Mouse (Mus musculus) forebrain, embryonic 13.5 days (tissue): ENCODE data around the gene Ttc27. TPM values are rescaled to one million over a fixed set of nuclear protein-coding genes. Genes with fewer than 3 reads are reported as not detected.

Source experiments
- ATAC-seq: fragments of 200-750 bp; cut with Nextera tagmentation; 2 replicates; pipeline ENCODE4 v1.8.0; 2017
- H3K27ac ChIP-seq: fragments of 300-500 bp; sonication (generic); 2 replicates; pipeline ENCODE4 v1.5.1; 2015; ENCODE audit warnings: inconsistent platforms, mild to moderate bottlenecking, moderate library complexity
- H3K27me3 ChIP-seq: fragments of 300-500 bp; sonication (generic); 2 replicates; pipeline ENCODE4 v1.6.1; 2015; ENCODE audit warnings: mild to moderate bottlenecking, inconsistent platforms
- H3K36me3 ChIP-seq: fragments of 300-500 bp; sonication (generic); 2 replicates; pipeline ENCODE4 v1.6.1; 2015; ENCODE audit warnings: mild to moderate bottlenecking, inconsistent platforms; ENCODE audit not compliant: poor library complexity, severe bottlenecking
- H3K4me1 ChIP-seq: fragments of 300-500 bp; sonication (generic); 2 replicates; pipeline ENCODE4 v1.6.1; 2015; ENCODE audit warnings: inconsistent platforms
- H3K4me2 ChIP-seq: fragments of 300-500 bp; sonication (generic); 2 replicates; pipeline ENCODE4 v1.6.1; 2015; ENCODE audit warnings: inconsistent platforms, mild to moderate bottlenecking, moderate library complexity
- H3K4me3 ChIP-seq: fragments of 300-500 bp; sonication (generic); 2 replicates; pipeline ENCODE4 v1.5.1; 2015; ENCODE audit warnings: mild to moderate bottlenecking, inconsistent platforms
- H3K9ac ChIP-seq: fragments of 300-500 bp; sonication (generic); 2 replicates; pipeline ENCODE4 v1.6.1; 2015; ENCODE audit warnings: mild to moderate bottlenecking, inconsistent platforms
- H3K9me3 ChIP-seq: fragments of 300-500 bp; sonication (generic); replicated peaks from 2 replicates; pipeline ENCODE4 v1.6.1; 2016; ENCODE audit warnings: inconsistent platforms
- WGBS: fragments of 180-500 bp; shearing (Covaris S2); methylation state at CpG from one replicate; pipeline ENCODE4 v1.1.7; 2015; 5-methylcytosine and 5-hydroxymethylcytosine counted together
- polyA plus RNA-seq: library from polyadenylated mRNA; unstranded; fragments of >200 nt; fragmentation: Nextera tagmentation; extraction: Ambion mirVana; gene quantifications from 2 replicates; pipeline ENCODE4 v1.2.1, GENCODE M21; 2015

Ttc27 gene
- polyA plus RNA-seq, 1 experiment from 2014 or later = 14.8 TPM

GRCm38 (mm10) chr17:74846031-74846891 is 128.7 kb downstream of the Ttc27 start:
- no peaks in the 10 kb centered on the region for H3K27me3 ChIP-seq
- H3K27ac ChIP-seq = no peak overlapping the region
- no peaks in the 10 kb centered on the region for H3K9me3 ChIP-seq
- no peak overlapping the region for H3K4me2 ChIP-seq
- H3K4me1 ChIP-seq = no peaks in the 10 kb centered on the region
- WGBS = 50% methylated on average over 10 of the region's 10 CpGs
- ATAC-seq = no peak
- H3K9ac ChIP-seq = no peak overlapping the region
- no peaks in the 10 kb centered on the region for H3K36me3 ChIP-seq
- H3K4me3 ChIP-seq = no peak overlapping the region

DNA sequence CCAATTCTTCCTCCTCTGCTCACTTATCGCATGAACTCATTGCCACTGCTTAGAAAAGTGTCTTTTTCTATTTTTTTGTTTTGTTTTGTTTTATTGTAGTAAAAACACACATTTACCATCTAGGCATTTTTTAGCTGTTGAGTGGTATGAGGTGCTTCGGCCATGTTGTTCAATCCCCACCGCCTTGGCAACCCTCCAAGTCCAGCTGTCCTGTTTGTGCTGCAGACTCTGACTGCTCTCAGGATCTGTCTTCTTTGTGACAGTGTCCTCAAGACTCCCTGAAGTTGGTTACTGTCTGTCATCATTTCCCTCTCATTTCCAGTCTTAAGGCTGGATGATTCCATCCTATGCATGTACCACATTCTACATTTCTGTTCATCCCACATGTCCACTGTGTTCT is 132.7 kb downstream of the Ttc27 start:
- H3K9me3 ChIP-seq = no peaks in the 10 kb centered on the region
- no peak overlapping the region for H3K4me2 ChIP-seq
- no peaks in the 10 kb centered on the region for H3K4me1 ChIP-seq
- no peak overlapping the region for H3K9ac ChIP-seq
- WGBS = 90% methylated on average over 3 of the region's 3 CpGs
- no peaks in the 10 kb centered on the region for H3K36me3 ChIP-seq
- H3K27ac ChIP-seq = no peak overlapping the region
- no peaks in the 10 kb centered on the region for H3K27me3 ChIP-seq
- ATAC-seq = no peak
- no peak overlapping the region for H3K4me3 ChIP-seq

- no peak for ATAC-seq
These were observed 141.8 kb downstream of the Ttc27 start for GRCm38 (mm10) chr17:74859298-74859697.

GRCm38 (mm10) chr17:74860180-74860993 is 142.9 kb downstream of the Ttc27 start:
- no peaks in the 10 kb centered on the region; the same call in 1 of the 2 replicates for H3K4me1 ChIP-seq
- H3K27ac ChIP-seq = no peak overlapping the region; the same call in 1 of the 2 replicates
- no peak overlapping the region for H3K4me2 ChIP-seq
- no peaks in the 10 kb centered on the region for H3K9me3 ChIP-seq
- no peaks in the 10 kb centered on the region; the same call in 1 of the 2 replicates for H3K36me3 ChIP-seq
- 35% methylated on average over 17 of the region's 17 CpGs for WGBS
- H3K9ac ChIP-seq = no peak overlapping the region
- H3K27me3 ChIP-seq = no peaks in the 10 kb centered on the region
- no peak overlapping the region for H3K4me3 ChIP-seq
- no peak for ATAC-seq

More at GRCm38 (mm10) chr17:74859298-74859697, 141.8 kb downstream of the Ttc27 start:
- H3K36me3 ChIP-seq = no peaks in the 10 kb centered on the region; the same call in 1 of the 2 replicates
- no peaks in the 10 kb centered on the region; the same call in 1 of the 2 replicates for H3K4me1 ChIP-seq
- H3K27ac ChIP-seq = no peak overlapping the region
- no peaks in the 10 kb centered on the region for H3K9me3 ChIP-seq
- H3K27me3 ChIP-seq = no peaks in the 10 kb centered on the region
- H3K4me2 ChIP-seq = no peak overlapping the region
- no peak overlapping the region for H3K4me3 ChIP-seq
- H3K9ac ChIP-seq = no peak overlapping the region
- WGBS = 70% methylated on average over 2 of the region's 2 CpGs

DNA sequence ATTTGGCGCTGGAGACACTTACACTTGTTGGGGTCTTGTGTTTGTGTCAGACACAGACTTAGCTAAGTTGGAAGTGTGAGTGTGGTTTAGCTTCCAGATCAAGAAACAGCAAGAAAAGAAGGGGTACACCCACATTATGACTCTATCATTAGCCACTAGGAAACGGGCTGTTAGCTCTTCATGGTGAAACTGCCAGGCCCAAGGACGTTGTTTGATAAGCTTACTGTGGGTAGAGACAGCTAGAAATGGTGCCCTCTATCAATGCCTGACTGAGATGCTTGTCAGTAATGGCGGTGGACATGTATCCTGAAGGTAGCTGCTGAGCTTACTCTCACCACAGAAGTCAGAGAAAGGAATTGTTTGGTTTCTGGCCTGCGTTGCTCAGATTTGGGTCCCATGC is 146.3 kb downstream of the Ttc27 start:
- Histone ChIP-seq H3K9me3 (no peaks in the 10 kb centered on the region), H3K4me2 (no peak overlapping the region), H3K27me3 (no peaks in the 10 kb centered on the region), H3K27ac (no peak overlapping the region), H3K36me3 (no peaks in the 10 kb centered on the region; the same call in 1 of the 2 replicates), H3K4me3 (no peak overlapping the region), H3K4me1 (peaks cover 29% of the 10 kb centered on the region), H3K9ac (no peak overlapping the region)
- no peak for ATAC-seq
- WGBS = 90% methylated on average over 5 of the region's 5 CpGs

GRCm38 (mm10) chr17:74864790-74865548 is 147.4 kb downstream of the Ttc27 start:
- no peak for ATAC-seq
- no peaks in the 10 kb centered on the region for H3K27me3 ChIP-seq
- H3K4me1 ChIP-seq = peaks cover 37% of the 10 kb centered on the region
- 92% methylated on average over 10 of the region's 10 CpGs for WGBS
- H3K27ac ChIP-seq = no peak overlapping the region
- H3K9me3 ChIP-seq = no peaks in the 10 kb centered on the region
- H3K36me3 ChIP-seq = no peaks in the 10 kb centered on the region; the same call in 1 of the 2 replicates
- H3K9ac ChIP-seq = no peak overlapping the region
- H3K4me2 ChIP-seq = no peak overlapping the region
- no peak overlapping the region for H3K4me3 ChIP-seq

- Histone ChIP-seq H3K9ac (no peak overlapping the region), H3K4me2 (no peak overlapping the region; the same call in 1 of the 2 replicates), H3K27me3 (no peaks in the 10 kb centered on the region), H3K4me3 (no peak overlapping the region), H3K9me3 (no peaks in the 10 kb centered on the region), H3K27ac (0 out of 2 replicates have a peak overlapping the region, but pooled peaks have one; percentile 8), H3K4me1 (peaks cover 37% of the 10 kb centered on the region), H3K36me3 (no peaks in the 10 kb centered on the region; the same call in 1 of the 2 replicates)
- 78% methylated on average over 16 of the region's 16 CpGs for WGBS
- ATAC-seq = no peak
These were observed 148.4 kb downstream of the Ttc27 start for GRCm38 (mm10) chr17:74865694-74866564.

GRCm38 (mm10) chr17:74866565-74867507 is 149.3 kb downstream of the Ttc27 start:
- Histone ChIP-seq H3K9me3 (no peaks in the 10 kb centered on the region), H3K9ac (no peak overlapping the region), H3K27ac (peak overlapping the region; percentile 8; the same call in 1 of the 2 replicates), H3K4me1 (peaks cover 37% of the 10 kb centered on the region), H3K36me3 (no peaks in the 10 kb centered on the region; the same call in 1 of the 2 replicates), H3K4me2 (no peak overlapping the region; the same call in 1 of the 2 replicates), H3K4me3 (no peak overlapping the region), H3K27me3 (no peaks in the 10 kb centered on the region)
- WGBS = 19% methylated on average over 11 of the region's 11 CpGs
- peak; percentile 48; the same call in 1 of the 2 replicates for ATAC-seq

DNA sequence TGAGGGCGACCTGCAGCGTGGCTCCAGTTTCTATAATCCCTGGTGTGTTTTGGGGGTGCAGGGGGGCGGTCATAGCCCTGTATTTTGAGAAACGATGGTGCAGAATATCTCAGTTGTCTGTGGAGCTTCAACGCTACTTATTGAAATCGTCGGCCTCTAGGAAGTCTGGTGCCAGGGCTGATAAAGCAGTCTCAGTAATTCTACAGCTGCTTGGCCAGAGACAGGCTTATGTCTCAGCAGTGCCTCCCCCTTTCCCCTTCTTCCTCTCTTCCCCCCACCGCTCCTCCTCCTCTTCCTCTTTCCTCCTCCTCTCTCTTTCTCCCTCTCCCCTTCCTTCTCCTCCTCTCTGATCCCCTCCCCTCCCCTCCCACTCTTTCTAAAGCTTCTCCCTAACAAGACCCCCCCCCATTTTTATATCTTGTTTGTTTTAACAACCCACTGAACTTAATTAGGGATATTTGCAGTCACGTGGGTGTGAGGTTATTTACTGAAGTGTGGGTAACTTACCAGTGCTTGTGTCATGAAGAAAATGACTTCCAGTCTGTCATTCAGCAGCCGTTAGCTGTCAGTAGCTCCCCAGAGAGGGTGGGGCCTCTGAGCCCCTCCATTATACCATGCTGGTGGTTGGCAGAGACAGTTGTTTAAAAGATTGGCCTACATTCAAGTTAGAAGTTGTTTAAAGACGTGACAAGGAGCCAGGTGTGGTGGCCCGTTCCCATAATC is 150.8 kb downstream of the Ttc27 start:
- Histone ChIP-seq H3K27ac (no peak overlapping the region), H3K9me3 (no peaks in the 10 kb centered on the region), H3K9ac (no peak overlapping the region), H3K4me1 (peaks cover 37% of the 10 kb centered on the region), H3K36me3 (no peaks in the 10 kb centered on the region), H3K27me3 (no peaks in the 10 kb centered on the region), H3K4me2 (no peak overlapping the region), H3K4me3 (no peak overlapping the region)
- 68% methylated on average over 12 of the region's 12 CpGs for WGBS
- peak; percentile 56; the same call in 1 of the 2 replicates for ATAC-seq
